Mouse (Mus musculus) erythroblast, embryonic 14.5 days (primary cell): ENCODE results near the gene AU021092.

ENCODE experiments used
- GATA1 ChIP-seq: IDR thresholded peaks from 2 replicates; pipeline ENCODE4 v1.6.1; 2012; ENCODE audit warnings: low read length, inconsistent platforms, mixed read lengths
- TAL1 ChIP-seq: IDR thresholded peaks from 3 replicates; pipeline ENCODE4 v1.6.1; 2012; ENCODE audit warnings: low read length, inconsistent platforms, mixed read lengths

DNA sequence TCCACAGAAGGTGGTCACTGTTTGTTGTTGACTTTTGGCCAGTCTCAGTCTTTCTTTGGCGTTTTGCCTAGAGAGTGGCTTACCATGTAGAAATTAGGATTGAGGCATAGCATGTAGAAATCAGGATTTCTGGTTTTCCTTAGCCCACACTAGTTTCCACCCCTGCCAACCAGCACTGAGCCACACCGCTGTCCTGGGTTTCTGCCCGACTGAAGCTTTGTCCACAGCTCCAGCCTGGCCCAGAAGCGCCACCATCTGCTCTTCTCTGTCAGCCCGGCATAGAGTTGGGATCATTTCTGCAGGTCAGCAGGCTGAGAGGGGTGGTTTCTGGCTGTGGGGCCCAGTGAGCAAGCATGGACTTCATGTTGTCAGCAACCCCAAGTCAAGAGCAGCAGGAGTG, 37.1 kb downstream of the AU021092 start:
- TF ChIP-seq GATA1, result no peak
- no peak for TF ChIP-seq TAL1
